Mouse (Mus musculus) intestine, embryonic 16.5 days (tissue): ENCODE measurements around the gene A830018L16Rik. TPM values are rescaled to one million over a fixed set of nuclear protein-coding genes. Genes with fewer than 3 reads are reported as not detected.

Experiments used
- ATAC-seq: fragments of 200-750 bp; cut with Nextera tagmentation; 2 replicates; pipeline ENCODE4 v1.8.0; 2017; ENCODE audit warnings: moderate TSS enrichment, moderate library complexity
- H3K27ac ChIP-seq: fragments of 300-500 bp; sonication (generic); 2 replicates; pipeline ENCODE4 v1.5.1; 2014; ENCODE audit warnings: mild to moderate bottlenecking, low read length
- H3K27me3 ChIP-seq: fragments of 300-500 bp; sonication (generic); replicated peaks from 2 replicates; pipeline ENCODE4 v1.6.1; 2014; ENCODE audit warnings: low read length, control low read depth, mixed read lengths; ENCODE audit not compliant: control insufficient read depth, insufficient read depth
- H3K36me3 ChIP-seq: fragments of 300-500 bp; sonication (generic); 2 replicates; pipeline ENCODE4 v1.6.1; 2014; ENCODE audit warnings: low read length, control low read depth; ENCODE audit not compliant: control insufficient read depth, insufficient read depth
- H3K4me1 ChIP-seq: fragments of 300-500 bp; sonication (generic); 2 replicates; pipeline ENCODE4 v1.6.1; 2014; ENCODE audit warnings: low read length, control low read depth, mixed read lengths; ENCODE audit not compliant: control insufficient read depth, insufficient read depth
- H3K4me2 ChIP-seq: fragments of 300-500 bp; sonication (generic); 2 replicates; pipeline ENCODE4 v1.6.1; 2014; ENCODE audit warnings: low read depth, low read length, control low read depth
- H3K4me3 ChIP-seq: fragments of 300-500 bp; sonication (generic); 2 replicates; pipeline ENCODE4 v1.5.1; 2014; ENCODE audit warnings: mild to moderate bottlenecking, low read length
- H3K9ac ChIP-seq: fragments of 300-500 bp; sonication (generic); 2 replicates; pipeline ENCODE4 v1.6.1; 2014; ENCODE audit warnings: low read depth, low read length
- H3K9me3 ChIP-seq: fragments of 300-500 bp; sonication (generic); 2 replicates; pipeline ENCODE4 v1.6.1; 2016; ENCODE audit warnings: low read length, control low read depth; ENCODE audit not compliant: control insufficient read depth
- whole genome bisulfite sequencing: fragments of 180-500 bp; shearing (Covaris S2); extraction: QIAGEN DNeasy Blood & Tissue Kit; methylation state at CpG from one replicate; pipeline ENCODE4 v1.1.7; 2014; 5-methylcytosine and 5-hydroxymethylcytosine counted together
- polyA plus RNA-seq: library from polyadenylated mRNA; unstranded; fragments of >200 nt; fragmentation: Nextera tagmentation; extraction: Ambion mirVana; gene quantifications from 2 replicates; pipeline ENCODE4 v1.2.1, GENCODE M21; 2015

A830018L16Rik gene
- polyA plus RNA-seq, 1 experiment from 2014 or later, result 3.7 TPM

GRCm38 (mm10) chr1:11573462-11573861 is 159.6 kb downstream of the A830018L16Rik start:
- no peak for ATAC-seq
- no peak overlapping the region for H3K4me3 ChIP-seq
- no peak overlapping the region for H3K9ac ChIP-seq
- H3K9me3 ChIP-seq, result no peaks in the 10 kb centered on the region
- no peak overlapping the region for H3K27ac ChIP-seq
- 69% methylated on average over 2 of the region's 2 CpGs for WGBS
- no peak overlapping the region for H3K4me2 ChIP-seq
- no peaks in the 10 kb centered on the region for H3K36me3 ChIP-seq
- no peaks in the 10 kb centered on the region for H3K27me3 ChIP-seq
- H3K4me1 ChIP-seq, result no peaks in the 10 kb centered on the region

- no peak overlapping the region for H3K9ac ChIP-seq
- no peak overlapping the region for H3K4me2 ChIP-seq
- 64% methylated on average over 4 of the region's 4 CpGs for WGBS
- H3K4me1 ChIP-seq, result no peaks in the 10 kb centered on the region
- no peak overlapping the region for H3K27ac ChIP-seq
- no peaks in the 10 kb centered on the region for H3K9me3 ChIP-seq
- H3K4me3 ChIP-seq, result no peak overlapping the region
- ATAC-seq, result no peak
- H3K36me3 ChIP-seq, result no peaks in the 10 kb centered on the region
- H3K27me3 ChIP-seq, result no peaks in the 10 kb centered on the region
Observed at GRCm38 (mm10) chr1:11580026-11580425, 166.1 kb downstream of the A830018L16Rik start.

GRCm38 (mm10) chr1:11588305-11588704 is 174.4 kb downstream of the A830018L16Rik start:
- H3K4me3 ChIP-seq, result no peak overlapping the region
- H3K9me3 ChIP-seq, result no peaks in the 10 kb centered on the region
- H3K27ac ChIP-seq, result no peak overlapping the region
- H3K27me3 ChIP-seq, result no peaks in the 10 kb centered on the region
- no peaks in the 10 kb centered on the region for H3K4me1 ChIP-seq
- no peak overlapping the region for H3K4me2 ChIP-seq
- WGBS, result 78% methylated on average over 10 of the region's 10 CpGs
- H3K36me3 ChIP-seq, result no peaks in the 10 kb centered on the region
- ATAC-seq, result no peak
- no peak overlapping the region for H3K9ac ChIP-seq

- Histone ChIP-seq H3K4me3 (no peak overlapping the region), H3K36me3 (no peaks in the 10 kb centered on the region), H3K9ac (no peak overlapping the region), H3K9me3 (no peaks in the 10 kb centered on the region), H3K27me3 (no peaks in the 10 kb centered on the region), H3K4me2 (no peak overlapping the region), H3K4me1 (peaks cover 4% of the 10 kb centered on the region; the same call in 1 of the 2 replicates), H3K27ac (no peak overlapping the region)
- no peak for ATAC-seq
Observed at GRCm38 (mm10) chr1:11650137-11650536, 236.2 kb downstream of the A830018L16Rik start.

- Histone ChIP-seq H3K4me2 (no peak overlapping the region), H3K9me3 (no peaks in the 10 kb centered on the region), H3K27me3 (no peaks in the 10 kb centered on the region), H3K27ac (no peak overlapping the region), H3K4me1 (peaks cover 4% of the 10 kb centered on the region; the same call in 1 of the 2 replicates), H3K36me3 (no peaks in the 10 kb centered on the region), H3K4me3 (no peak overlapping the region), H3K9ac (no peak overlapping the region)
- ATAC-seq, result no peak
Observed at GRCm38 (mm10) chr1:11652773-11653172, 238.9 kb downstream of the A830018L16Rik start.

- H3K36me3 ChIP-seq, result no peaks in the 10 kb centered on the region
- no peak overlapping the region for H3K4me3 ChIP-seq
- H3K27ac ChIP-seq, result no peak overlapping the region
- no peaks in the 10 kb centered on the region for H3K27me3 ChIP-seq
- 59% methylated on average over 2 of the region's 2 CpGs for WGBS
- peaks cover 4% of the 10 kb centered on the region; the same call in 1 of the 2 replicates for H3K4me1 ChIP-seq
- no peak overlapping the region for H3K4me2 ChIP-seq
- ATAC-seq, result peak; percentile 52; the same call in 1 of the 2 replicates
- no peak overlapping the region for H3K9ac ChIP-seq
- H3K9me3 ChIP-seq, result no peaks in the 10 kb centered on the region
Observed at GRCm38 (mm10) chr1:11657341-11658060, 243.6 kb downstream of the A830018L16Rik start.

GRCm38 (mm10) chr1:11658061-11658625 is 244.2 kb downstream of the A830018L16Rik start:
- no peak overlapping the region for H3K4me2 ChIP-seq
- ATAC-seq, result no peak
- H3K36me3 ChIP-seq, result no peaks in the 10 kb centered on the region
- WGBS, result 38% methylated on average over 3 of the region's 3 CpGs
- H3K27me3 ChIP-seq, result no peaks in the 10 kb centered on the region
- H3K4me3 ChIP-seq, result no peak overlapping the region
- no peak overlapping the region for H3K27ac ChIP-seq
- H3K4me1 ChIP-seq, result peaks cover 4% of the 10 kb centered on the region; the same call in 1 of the 2 replicates
- H3K9ac ChIP-seq, result no peak overlapping the region
- no peaks in the 10 kb centered on the region for H3K9me3 ChIP-seq

GRCm38 (mm10) chr1:11744749-11745314 is 330.9 kb downstream of the A830018L16Rik start:
- no peak overlapping the region for H3K4me3 ChIP-seq
- ATAC-seq, result no peak
- H3K9ac ChIP-seq, result no peak overlapping the region
- no peaks in the 10 kb centered on the region for H3K4me1 ChIP-seq
- no peaks in the 10 kb centered on the region for H3K9me3 ChIP-seq
- H3K27ac ChIP-seq, result no peak overlapping the region
- no peak overlapping the region for H3K4me2 ChIP-seq
- H3K36me3 ChIP-seq, result no peaks in the 10 kb centered on the region
- no peaks in the 10 kb centered on the region for H3K27me3 ChIP-seq

GRCm38 (mm10) chr1:11748424-11748823 is 334.5 kb downstream of the A830018L16Rik start:
- Histone ChIP-seq H3K4me3 (no peak overlapping the region), H3K4me1 (no peaks in the 10 kb centered on the region), H3K27ac (no peak overlapping the region), H3K9ac (no peak overlapping the region), H3K36me3 (no peaks in the 10 kb centered on the region), H3K4me2 (no peak overlapping the region), H3K9me3 (no peaks in the 10 kb centered on the region), H3K27me3 (no peaks in the 10 kb centered on the region)
- WGBS, result 67% methylated on average over 2 of the region's 2 CpGs
- no peak for ATAC-seq
